Mouse (Mus musculus) stomach, embryonic 16.5 days (tissue): ENCODE measurements around the gene Olfr598. TPM values are rescaled to one million over a fixed set of nuclear protein-coding genes. Genes with fewer than 3 reads are reported as not detected.
"Not testable (repeated sequence)": the region's sequence is repeated elsewhere in the genome, so short reads cannot be mapped to it uniquely, and the experiment has no call there.

Source experiments
- ATAC-seq: fragments of 200-750 bp; cut with Nextera tagmentation; 2 replicates; pipeline ENCODE4 v1.8.0; 2017; ENCODE audit warnings: moderate number of reproducible peaks, moderate TSS enrichment; ENCODE audit not compliant: insufficient read depth, low FRiP score
- H3K27ac ChIP-seq: fragments of 300-500 bp; sonication (generic); 2 replicates; pipeline ENCODE4 v1.5.1; 2014; ENCODE audit warnings: low read length
- H3K27me3 ChIP-seq: fragments of 300-500 bp; sonication (generic); 2 replicates; pipeline ENCODE4 v1.6.1; 2014; ENCODE audit warnings: low read length, control low read depth, mixed read lengths; ENCODE audit not compliant: control insufficient read depth, insufficient read depth
- H3K36me3 ChIP-seq: fragments of 300-500 bp; sonication (generic); 2 replicates; pipeline ENCODE4 v1.6.1; 2014; ENCODE audit warnings: low read length; ENCODE audit not compliant: control insufficient read depth, insufficient read depth
- H3K4me1 ChIP-seq: fragments of 300-500 bp; sonication (generic); 2 replicates; pipeline ENCODE4 v1.6.1; 2014; ENCODE audit warnings: low read length, control low read depth, mixed read lengths; ENCODE audit not compliant: control insufficient read depth, insufficient read depth
- H3K4me2 ChIP-seq: fragments of 300-500 bp; sonication (generic); 2 replicates; pipeline ENCODE4 v1.6.1; 2014; ENCODE audit warnings: low read depth, low read length, mixed read lengths
- H3K4me3 ChIP-seq: fragments of 300-500 bp; sonication (generic); replicated peaks from 2 replicates; pipeline ENCODE4 v1.5.1; 2014; ENCODE audit warnings: mild to moderate bottlenecking, low read length
- H3K9ac ChIP-seq: fragments of 300-500 bp; sonication (generic); 2 replicates; pipeline ENCODE4 v1.6.1; 2014; ENCODE audit warnings: low read length
- H3K9me3 ChIP-seq: fragments of 300-500 bp; sonication (generic); replicated peaks from 2 replicates; pipeline ENCODE4 v1.6.1; 2016; ENCODE audit warnings: low read length, control low read depth; ENCODE audit not compliant: control insufficient read depth
- WGBS: fragments of 180-500 bp; shearing (Covaris S2); extraction: QIAGEN DNeasy Blood & Tissue Kit; methylation state at CpG from one replicate; pipeline ENCODE4 v1.1.7; 2014; 5-methylcytosine and 5-hydroxymethylcytosine counted together
- polyA plus RNA-seq: library from polyadenylated mRNA; unstranded; fragments of >200 nt; fragmentation: Nextera tagmentation; extraction: Ambion mirVana; gene quantifications from 2 replicates; pipeline ENCODE4 v1.2.1, GENCODE M21; 2015

Gene Olfr598
- polyA plus RNA-seq: not detected in 2 replicates

- Histone ChIP-seq H3K36me3 (no peaks in the 10 kb centered on the region), H3K9ac (no peak within 1 kb of the TSS), H3K27ac (no peak within 1 kb of the TSS), H3K4me1 (no peaks in the 10 kb centered on the region), H3K9me3 (no peaks in the 10 kb centered on the region), H3K27me3 (no peaks in the 10 kb centered on the region), H3K4me2 (no peak within 1 kb of the TSS), H3K4me3 (no peak within 1 kb of the TSS)
- ATAC-seq: no peak
Observed at GRCm38 (mm10) chr7:103323268-103323667, at the start of gene Olfr598. TSS of gene Olfr598 (plus strand) at chr7:103323568.

GRCm38 (mm10) chr7:103305348-103305747, 18.0 kb upstream of the Olfr598 start, which contains the start of gene Olfr596:
TSS of gene Olfr596 (plus strand) at chr7:103305648.
- not testable (repeated sequence) for H3K27ac ChIP-seq, H3K9ac ChIP-seq, H3K27me3 ChIP-seq, H3K4me2 ChIP-seq, H3K4me1 ChIP-seq, ATAC-seq, H3K36me3 ChIP-seq, H3K4me3 ChIP-seq, H3K9me3 ChIP-seq
- WGBS: 83% methylated on average over 2 of the region's 2 CpGs

- H3K4me3 ChIP-seq, H3K9me3 ChIP-seq: not testable (repeated sequence)
Observed at GRCm38 (mm10) chr7:103316015-103316414, 7.4 kb upstream of the Olfr598 start, which contains the start of gene Olfr597. TSS of gene Olfr597 (plus strand) at chr7:103316315.

GRCm38 (mm10) chr7:103335617-103336016, 12.2 kb downstream of the Olfr598 start, which contains the start of gene Olfr599:
TSS of gene Olfr599 (plus strand) at chr7:103335917.
- no peak within 1 kb of the TSS for H3K4me2 ChIP-seq

More at GRCm38 (mm10) chr7:103316015-103316414, 7.4 kb upstream of the Olfr598 start, which contains the start of gene Olfr597:
- 76% methylated on average over 2 of the region's 2 CpGs for WGBS
- not testable (repeated sequence) for H3K27me3 ChIP-seq, H3K27ac ChIP-seq, H3K4me1 ChIP-seq, H3K36me3 ChIP-seq, H3K4me2 ChIP-seq, H3K9ac ChIP-seq, ATAC-seq

GRCm38 (mm10) chr7:103349569-103349968, 26.2 kb downstream of the Olfr598 start, which contains the start of gene Olfr600:
TSS of gene Olfr600 (minus strand) at chr7:103349669.
- Histone ChIP-seq H3K4me2 (no peak within 1 kb of the TSS), H3K4me1 (no peaks in the 10 kb centered on the region)
- no peak for ATAC-seq

More at GRCm38 (mm10) chr7:103335617-103336016, 12.2 kb downstream of the Olfr598 start, which contains the start of gene Olfr599:
- Histone ChIP-seq H3K4me1 (no peaks in the 10 kb centered on the region), H3K27ac (no peak within 1 kb of the TSS), H3K36me3 (no peaks in the 10 kb centered on the region), H3K4me3 (no peak within 1 kb of the TSS), H3K9ac (no peak within 1 kb of the TSS), H3K9me3 (no peaks in the 10 kb centered on the region), H3K27me3 (no peaks in the 10 kb centered on the region)
- 79% methylated on average over 1 of the region's 1 CpGs for WGBS
- no peak for ATAC-seq

GRCm38 (mm10) chr7:103362555-103362954, 39.2 kb downstream of the Olfr598 start, which contains the start of gene Olfr601:
TSS of gene Olfr601 (minus strand) at chr7:103362655.
- WGBS: 85% methylated on average over 1 of the region's 1 CpGs

More at GRCm38 (mm10) chr7:103349569-103349968, 26.2 kb downstream of the Olfr598 start, which contains the start of gene Olfr600:
- no peaks in the 10 kb centered on the region for H3K9me3 ChIP-seq
- no peaks in the 10 kb centered on the region for H3K36me3 ChIP-seq
- no peak within 1 kb of the TSS for H3K27ac ChIP-seq
- no peak within 1 kb of the TSS for H3K9ac ChIP-seq
- no peak within 1 kb of the TSS for H3K4me3 ChIP-seq
- no peaks in the 10 kb centered on the region for H3K27me3 ChIP-seq

More at GRCm38 (mm10) chr7:103362555-103362954, 39.2 kb downstream of the Olfr598 start, which contains the start of gene Olfr601:
- no peak within 1 kb of the TSS for H3K4me3 ChIP-seq
- no peaks in the 10 kb centered on the region for H3K4me1 ChIP-seq
- no peaks in the 10 kb centered on the region for H3K27me3 ChIP-seq
- H3K36me3 ChIP-seq: no peaks in the 10 kb centered on the region
- no peak for ATAC-seq
- no peak within 1 kb of the TSS for H3K27ac ChIP-seq
- no peaks in the 10 kb centered on the region for H3K9me3 ChIP-seq
- no peak within 1 kb of the TSS for H3K4me2 ChIP-seq
- H3K9ac ChIP-seq: no peak within 1 kb of the TSS

Other genes starting within 250 kb of the Olfr598 start
- gene Olfr584, start 241.7 kb upstream of the Olfr598 start, polyA plus RNA-seq: not detected in 2 replicates
- gene Olfr585, start 225.8 kb upstream of the Olfr598 start, polyA plus RNA-seq: not detected in 2 replicates
- gene Olfr586, start 197.9 kb upstream of the Olfr598 start, polyA plus RNA-seq: not detected in 2 replicates
- gene Olfr588-ps1, start 182.7 kb upstream of the Olfr598 start, polyA plus RNA-seq: not detected in 2 replicates
- gene Olfr589, start 167.2 kb upstream of the Olfr598 start, polyA plus RNA-seq: not detected in 2 replicates
- gene Olfr591, start 145.2 kb upstream of the Olfr598 start, polyA plus RNA-seq: not detected in 2 replicates
- not detected in 2 replicates for gene Olfr592, start 138.8 kb upstream of the Olfr598 start, polyA plus RNA-seq
- gene Olfr593, start 111.7 kb upstream of the Olfr598 start, polyA plus RNA-seq: not detected in 2 replicates
- gene Olfr594, start 106.6 kb upstream of the Olfr598 start, polyA plus RNA-seq: not detected in 2 replicates
- not detected in 2 replicates for gene Usp17ld, start 71.1 kb upstream of the Olfr598 start, polyA plus RNA-seq
- not detected in 2 replicates for gene Olfr596, start 17.9 kb upstream of the Olfr598 start, polyA plus RNA-seq
- gene Olfr597, start 7.3 kb upstream of the Olfr598 start, polyA plus RNA-seq: not detected in 2 replicates
- not detected in 2 replicates for gene Olfr599, start 12.3 kb downstream of the Olfr598 start, polyA plus RNA-seq
- gene Olfr600, start 26.1 kb downstream of the Olfr598 start, polyA plus RNA-seq: not detected in 2 replicates
- gene Olfr601, start 39.1 kb downstream of the Olfr598 start, polyA plus RNA-seq: not detected in 2 replicates
- gene Olfr603, start 62.6 kb downstream of the Olfr598 start, polyA plus RNA-seq: not detected in 2 replicates
- not detected in 2 replicates for gene Usp17lc, start 91.5 kb downstream of the Olfr598 start, polyA plus RNA-seq
- gene Olfr605, start 121.9 kb downstream of the Olfr598 start, polyA plus RNA-seq: not detected in 2 replicates
- not detected in 2 replicates for gene Olfr606, start 125.5 kb downstream of the Olfr598 start, polyA plus RNA-seq
- not detected in 2 replicates for gene Olfr607, start 140.6 kb downstream of the Olfr598 start, polyA plus RNA-seq
- gene Olfr608, start 146.3 kb downstream of the Olfr598 start, polyA plus RNA-seq: not detected in 2 replicates
- gene Olfr609, start 174.5 kb downstream of the Olfr598 start, polyA plus RNA-seq: not detected in 2 replicates
- gene Olfr610, start 188.6 kb downstream of the Olfr598 start, polyA plus RNA-seq: not detected in 2 replicates
- not detected in 2 replicates for gene Olfr611, start 197.3 kb downstream of the Olfr598 start, polyA plus RNA-seq
- not detected in 2 replicates for gene Olfr612, start 219.1 kb downstream of the Olfr598 start, polyA plus RNA-seq
- not detected in 2 replicates for gene Olfr613, start 224.5 kb downstream of the Olfr598 start, polyA plus RNA-seq
- not detected in 2 replicates for gene Olfr615, start 232.5 kb downstream of the Olfr598 start, polyA plus RNA-seq
- gene Olfr616, start 245.6 kb downstream of the Olfr598 start, polyA plus RNA-seq: not detected in 2 replicates
- not detected in 2 replicates for gene Olfr617, start 249.5 kb downstream of the Olfr598 start, polyA plus RNA-seq